Mouse (Mus musculus): ENCODE results near the gene Ylpm1. TPM values are rescaled to one million over a fixed set of nuclear protein-coding genes. Genes with fewer than 3 reads are reported as not detected.
A peak's percentile ranks its signal among the peaks of the same experiment; 100 is the strongest.

Gene Ylpm1
- 10 to 100 TPM; 31.3 to 32.5 TPM for total RNA-seq (2021)
- long read RNA-seq, experiment 1, partial matches to known transcripts: 3 of 4 reads
- long read RNA-seq, experiment 1, other reads (novel, unspliced or antisense): 1 of 4 reads
- long read RNA-seq, experiment 2, partial matches to known transcripts: 2 of 3 reads
- long read RNA-seq, experiment 2, other reads (novel, unspliced or antisense): 0 of 3 reads

GRCm38 (mm10) chr12:84996083-84996496 is at the start of gene Ylpm1:
Gene Ylpm1 (plus strand): TSS chr12:84996321.
- DNase-seq: peak; percentile 98
- intact Hi-C loops (cut with DNase I): no loop called here

- intact Hi-C loops (cut with DNase I): no loop called here
- no peak for DNase-seq
Measured at GRCm38 (mm10) chr12:84947894-84948583, 48.1 kb upstream of the Ylpm1 start.

DNA sequence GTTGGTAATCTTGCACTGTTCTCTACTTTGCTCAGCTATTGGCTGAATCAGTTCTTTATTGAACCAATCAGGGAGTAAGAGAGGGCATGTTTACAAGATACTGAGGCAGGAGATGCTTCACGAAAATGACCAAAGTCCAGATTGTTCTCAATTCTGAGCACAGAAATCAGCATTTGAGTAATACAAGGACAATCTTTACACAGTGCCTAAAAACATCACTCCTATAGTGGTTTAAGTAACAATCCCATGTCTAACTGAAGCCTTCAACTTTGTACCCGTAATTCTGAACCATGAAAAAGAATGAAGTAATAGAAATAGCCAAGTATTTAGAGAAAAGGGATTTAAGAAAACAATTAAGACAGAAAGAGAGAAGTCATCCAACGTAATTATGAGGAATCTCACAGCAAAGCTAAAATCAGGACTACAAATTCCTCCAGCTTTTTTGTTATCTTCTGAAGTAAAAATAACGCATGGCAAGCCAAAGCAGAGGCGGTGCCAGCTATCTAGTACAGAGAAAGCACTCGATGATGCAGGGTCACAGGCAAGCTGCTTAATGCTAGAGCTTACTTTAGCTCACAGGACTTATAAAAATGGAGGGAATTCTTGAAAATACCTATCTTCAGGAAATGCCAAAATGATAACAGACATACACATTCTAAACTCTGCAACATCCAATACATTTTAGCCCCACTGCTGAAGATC is 47.4 kb upstream of the Ylpm1 start:
- intact Hi-C loops (cut with DNase I): no loop called here
- peak in 1 of 2 experiments; percentile 41 for DNase-seq

- no peak for DNase-seq
- intact Hi-C loops (cut with DNase I): no loop called here
Measured at GRCm38 (mm10) chr12:84950763-84951162, 45.4 kb upstream of the Ylpm1 start.

DNA sequence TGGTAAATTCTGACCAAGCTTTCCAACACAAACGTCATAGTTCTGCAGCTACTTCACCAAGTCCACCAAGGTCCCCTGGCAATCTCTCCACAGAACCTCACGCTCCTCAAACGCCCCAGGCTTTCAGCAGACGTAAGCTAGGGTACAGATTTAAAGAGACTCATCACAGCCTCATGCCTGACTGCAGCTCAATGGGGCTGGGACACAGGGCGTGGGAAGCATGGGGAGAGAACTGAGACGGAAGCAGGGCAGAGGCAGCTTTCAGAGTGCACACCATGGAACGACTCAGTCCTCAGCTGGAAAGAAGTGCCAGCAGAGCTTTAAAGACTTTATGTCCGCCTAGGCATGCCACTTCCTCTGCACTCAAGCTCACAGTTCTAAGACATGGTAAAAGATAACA is 44.6 kb upstream of the Ylpm1 start:
- intact Hi-C loops (cut with DNase I): no loop called here
- DNase-seq: no peak

GRCm38 (mm10) chr12:84952351-84952750 is 43.8 kb upstream of the Ylpm1 start:
- no peak for DNase-seq

GRCm38 (mm10) chr12:84956317-84956716 is 39.8 kb upstream of the Ylpm1 start:
- DNase-seq: no peak
- intact Hi-C loops (cut with DNase I): no loop called here

More at GRCm38 (mm10) chr12:84952351-84952750, 43.8 kb upstream of the Ylpm1 start:
- intact Hi-C loops (cut with DNase I): no loop called here

GRCm38 (mm10) chr12:84958794-84959356 is 37.2 kb upstream of the Ylpm1 start:
- intact Hi-C loops (cut with DNase I): no loop called here
- no peak for DNase-seq

DNA sequence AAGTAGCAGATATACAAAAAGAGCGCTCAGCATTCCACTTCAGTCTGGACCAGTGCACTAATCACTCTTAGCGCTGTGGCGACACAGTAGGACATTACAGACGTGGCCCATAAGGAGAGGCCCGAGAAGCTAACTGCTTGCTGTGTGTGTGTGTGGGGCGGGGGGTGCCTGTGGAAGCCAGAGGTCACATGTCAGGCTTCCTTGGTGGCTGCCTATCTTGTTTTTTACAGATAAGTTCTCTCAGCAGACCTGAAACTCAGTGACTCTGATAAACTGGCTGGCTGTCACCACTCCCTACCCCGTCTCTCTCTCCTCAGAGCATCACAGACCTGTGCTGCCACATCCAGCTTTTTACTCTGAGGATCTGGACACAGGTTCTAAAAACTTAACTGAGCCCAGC is 33.5 kb upstream of the Ylpm1 start:
- intact Hi-C loops (cut with DNase I): loop anchor here (10.0 kb wide), 1 partner anchor 178 kb away; no protein-coding TSS in a partner anchor
- no peak for DNase-seq

DNA sequence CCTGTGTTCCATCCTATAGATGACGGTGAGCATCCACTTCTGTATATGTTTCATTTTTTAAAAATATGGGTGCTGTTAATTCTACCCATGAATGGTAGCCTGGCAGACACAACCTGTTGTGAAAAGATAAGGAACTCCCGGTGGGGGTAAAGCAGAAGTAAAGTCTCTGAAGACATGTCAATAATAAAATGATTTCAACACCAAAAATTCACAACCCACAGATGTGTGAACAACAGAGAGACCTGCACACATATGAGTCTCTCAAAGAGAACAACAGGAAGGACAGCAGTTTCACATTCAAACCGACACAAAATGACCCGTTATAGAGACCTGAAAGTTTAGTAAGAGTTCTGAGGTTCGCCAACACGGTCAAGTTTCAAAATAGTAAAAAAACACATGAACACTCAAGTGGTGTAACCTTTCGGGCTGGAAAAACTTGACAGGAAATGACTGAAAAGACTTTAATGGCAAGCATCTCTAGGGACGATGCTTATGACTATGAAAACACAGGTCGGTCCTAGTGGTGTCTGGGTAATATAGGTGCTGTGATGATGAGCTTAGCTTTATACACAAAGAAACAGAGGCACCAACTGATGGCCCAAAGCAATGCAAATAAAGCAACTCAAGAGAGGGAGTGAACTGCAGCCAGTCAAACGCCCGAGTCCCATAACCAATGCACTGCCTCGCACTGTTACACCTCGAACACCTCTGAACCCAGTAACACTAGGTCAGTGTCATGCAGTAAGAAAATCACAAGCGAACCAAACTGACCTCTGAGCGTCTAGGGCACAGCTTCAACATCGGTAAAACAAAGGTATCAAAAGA is 27.1 kb upstream of the Ylpm1 start:
- no peak for DNase-seq
- intact Hi-C loops (cut with DNase I): loop anchor here (10.0 kb wide), 1 partner anchor 184 kb away; no protein-coding TSS in a partner anchor

DNA sequence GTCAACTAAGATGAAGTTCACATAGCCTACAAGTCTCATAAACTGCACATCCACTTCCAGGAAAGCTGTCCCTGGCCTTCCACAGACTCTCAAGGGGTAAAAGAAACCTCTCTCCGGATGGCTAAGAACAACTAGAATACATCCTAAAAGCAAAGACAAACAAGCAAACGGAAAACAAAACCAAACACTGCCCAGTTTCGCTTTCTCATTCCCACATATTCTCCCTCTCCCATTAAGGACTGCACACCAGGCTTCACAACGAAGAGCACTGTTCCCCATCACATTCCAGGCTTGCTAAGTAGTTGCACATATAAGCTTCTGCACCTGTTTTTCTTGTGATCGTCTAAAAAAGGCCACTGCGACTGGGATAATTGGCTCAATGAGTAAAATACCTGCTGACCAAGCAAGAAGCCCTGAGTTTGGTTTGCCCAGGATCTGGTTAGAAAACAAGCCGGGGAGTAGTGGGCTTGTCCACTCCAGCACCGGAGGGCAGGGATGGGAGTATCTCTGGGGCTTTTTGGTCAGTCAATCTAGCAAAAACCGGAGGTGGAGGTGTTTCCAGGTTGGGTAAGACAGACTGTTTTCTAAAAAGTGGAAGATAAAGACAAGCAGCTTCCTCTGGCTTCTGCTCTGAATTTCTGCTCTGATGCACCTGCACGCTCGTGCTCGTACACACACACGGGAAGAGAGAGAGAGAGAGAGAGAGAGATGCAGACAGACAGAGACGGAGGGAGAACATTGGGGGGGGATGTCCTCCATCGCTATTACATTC is 26.3 kb upstream of the Ylpm1 start:
- intact Hi-C loops (cut with DNase I): loop anchor here (10.0 kb wide), 1 partner anchor 185 kb away; no protein-coding TSS in a partner anchor
- no peak for DNase-seq

DNA sequence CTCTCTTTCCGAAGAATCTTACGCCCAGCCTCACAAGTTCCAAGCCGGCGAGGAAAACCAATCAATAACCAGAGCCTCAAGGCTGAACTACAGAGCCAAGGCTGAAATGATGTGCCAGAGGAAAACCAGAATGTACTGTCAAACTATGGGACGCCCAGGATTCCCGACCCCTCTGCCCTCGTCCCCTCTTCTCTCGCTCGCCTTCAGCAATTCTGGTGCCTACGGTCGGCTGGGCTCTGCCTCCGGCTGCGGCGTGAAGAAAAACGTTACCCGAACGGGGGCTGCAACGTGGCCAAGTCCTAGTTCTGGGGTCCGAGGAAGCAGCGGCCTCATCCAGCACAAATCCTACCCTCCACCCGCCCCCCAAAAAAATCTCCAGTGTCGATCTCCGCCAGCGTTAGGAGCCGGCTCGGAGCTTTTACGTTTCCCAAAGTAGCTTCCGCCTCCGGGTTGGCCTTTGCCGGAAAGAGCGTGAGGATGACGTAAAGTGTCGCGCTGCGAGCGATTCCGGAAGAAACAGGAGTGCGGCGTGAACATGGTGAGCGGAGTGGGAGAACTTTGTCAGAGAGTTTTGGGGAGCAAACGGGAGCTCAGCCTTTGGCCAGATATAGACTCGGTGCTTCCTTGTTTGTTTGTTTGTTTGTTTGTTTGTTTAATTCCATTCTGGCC is 25.6 kb upstream of the Ylpm1 start, which contains the start of the genes Fcf1 and Arel1:
TSS of gene Fcf1 (plus strand) at position 470 of the 669 bp plus-strand sequence.
TSS of gene Arel1 (minus strand) at position 473 of the 669 bp plus-strand sequence.
- DNase-seq: peak; percentile 85 to 90
- intact Hi-C loops (cut with DNase I): no loop called here

- intact Hi-C loops (cut with DNase I): no loop called here
- no peak for DNase-seq
Measured at GRCm38 (mm10) chr12:84979264-84979862, 16.8 kb upstream of the Ylpm1 start.

- intact Hi-C loops (cut with DNase I): no loop called here
- peak in 1 of 2 experiments; percentile 14 for DNase-seq
Measured at GRCm38 (mm10) chr12:84989456-84989855, 6.7 kb upstream of the Ylpm1 start.

DNA sequence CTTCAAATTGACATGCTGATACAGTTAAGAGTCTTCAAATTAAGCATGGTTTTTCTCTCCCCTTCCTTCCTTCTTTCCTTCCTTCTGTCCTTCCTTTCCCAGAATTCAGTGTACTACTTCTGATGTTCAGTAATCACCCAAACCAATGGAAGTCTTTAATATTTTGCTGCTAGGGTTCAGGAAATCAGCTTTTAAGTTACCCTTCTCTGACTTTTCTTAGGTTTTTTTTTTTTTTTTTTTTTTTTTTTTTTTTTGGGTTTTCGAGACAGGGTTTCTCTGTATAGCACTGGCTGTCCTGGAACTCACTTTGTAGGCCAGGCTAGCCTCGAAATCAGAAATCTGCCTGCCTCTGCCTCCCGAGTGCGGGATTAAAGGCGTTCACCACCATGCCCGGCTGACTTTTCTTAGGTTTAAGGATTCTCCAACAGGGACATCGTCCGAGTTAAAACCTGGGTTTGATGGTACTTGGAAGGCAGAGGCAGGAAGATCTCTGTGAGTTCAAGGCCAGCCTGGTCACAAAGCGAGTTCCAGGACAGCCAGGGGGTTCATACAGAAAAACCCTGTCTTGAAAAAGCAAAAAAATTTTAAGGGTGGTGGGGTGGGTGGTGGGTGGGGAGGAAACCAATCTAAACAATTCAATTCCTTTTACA is 884 bp upstream of the Ylpm1 start:
- DNase-seq: no peak
- intact Hi-C loops (cut with DNase I): no loop called here

GRCm38 (mm10) chr12:84996501-84997398 is 629 bp downstream of the Ylpm1 start:
- peak in 1 of 2 experiments; percentile 54 for DNase-seq
- intact Hi-C loops (cut with DNase I): no loop called here

DNA sequence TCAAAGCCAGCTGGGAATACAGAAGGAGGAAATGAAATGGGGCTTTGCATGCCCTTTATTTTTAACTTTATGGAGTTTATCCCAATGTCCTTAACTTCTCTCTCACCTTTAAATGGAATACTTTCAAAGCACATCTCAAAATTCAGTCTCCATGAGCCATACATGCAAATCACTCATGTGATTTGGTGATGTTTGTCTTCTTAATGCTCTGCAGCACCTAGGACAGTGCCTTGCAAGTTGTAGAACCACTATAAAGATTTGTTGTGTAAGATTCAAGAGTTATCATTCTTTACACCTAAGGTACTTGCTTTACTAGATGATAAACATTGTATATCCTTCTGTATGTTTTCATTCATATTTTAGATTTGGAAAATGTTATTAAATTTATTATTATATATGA is 2.9 kb downstream of the Ylpm1 start:
- no peak for DNase-seq
- intact Hi-C loops (cut with DNase I): no loop called here
